Mouse (Mus musculus) bone marrow macrophage, adult 2 months (primary cell): ENCODE data around the gene Ppp1r18. TPM values are rescaled to one million over a fixed set of nuclear protein-coding genes. Genes with fewer than 3 reads are reported as not detected.

ENCODE experiments used
- H3K27ac ChIP-seq: 2 replicates; pipeline ENCODE4 v1.5.1; 2012; ENCODE audit warnings: low read depth, low read length; ENCODE audit not compliant: insufficient read depth
- H3K4me1 ChIP-seq: 2 replicates; pipeline ENCODE4 v1.6.1; 2012; ENCODE audit warnings: low read length; ENCODE audit not compliant: control insufficient read depth, insufficient read depth
- H3K4me3 ChIP-seq: 2 replicates; pipeline ENCODE4 v1.5.1; 2012; ENCODE audit warnings: mild to moderate bottlenecking, low read length, moderate library complexity; ENCODE audit not compliant: insufficient read depth
- CTCF ChIP-seq: IDR thresholded peaks from 2 replicates; pipeline ENCODE4 v1.5.1; 2012; ENCODE audit warnings: low read depth, mild to moderate bottlenecking, low read length, moderate library complexity
- POLR2A ChIP-seq: IDR thresholded peaks from 2 replicates; pipeline ENCODE4 v1.6.1; 2012; ENCODE audit warnings: mild to moderate bottlenecking, low read depth, low read length, borderline replicate concordance
- polyA plus RNA-seq: library from polyadenylated mRNA; stranded (reverse); fragments of >200 nt; gene quantifications from 2 replicates; pipeline ENCODE4 v1.2.4, GENCODE M21; 2012; ENCODE audit not compliant: missing spikeins, insufficient read depth, insufficient read length

The Ppp1r18 gene
- polyA plus RNA-seq, 1 experiment = 202 TPM

DNA sequence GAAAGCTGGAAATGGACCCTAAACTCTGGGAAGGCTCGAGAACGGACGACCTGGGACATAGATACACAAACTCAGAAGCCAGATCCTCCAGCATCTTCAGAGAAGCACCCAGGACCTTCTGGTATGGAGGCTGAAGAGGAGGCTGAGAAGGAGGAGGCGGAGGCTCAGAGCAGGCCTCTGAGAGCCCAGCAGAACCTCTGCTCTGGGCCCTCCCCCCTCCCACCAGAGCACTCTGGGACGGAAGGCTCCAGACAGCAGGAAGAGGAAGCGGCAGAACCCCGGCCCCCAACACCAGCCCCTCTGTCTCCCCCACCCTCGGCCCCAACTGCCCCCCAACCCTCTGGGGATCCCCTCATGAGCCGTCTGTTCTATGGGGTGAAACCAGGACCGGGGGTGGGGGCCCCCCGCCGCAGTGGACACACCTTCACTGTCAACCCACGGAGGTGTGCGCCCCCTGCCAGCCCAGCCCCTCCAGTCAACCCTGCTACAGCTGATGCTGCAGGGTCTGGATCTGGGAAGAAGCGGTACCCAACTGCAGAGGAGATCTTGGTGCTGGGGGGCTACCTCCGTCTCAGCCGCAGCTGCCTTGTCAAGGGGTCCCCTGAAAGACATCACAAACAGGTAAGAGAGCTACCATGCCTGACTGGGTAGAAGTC lies 2.9 kb downstream of the Ppp1r18 start:
- Histone ChIP-seq H3K27ac (peak overlapping the region; percentile 99), H3K4me3 (peak overlapping the region; percentile 98), H3K4me1 (peaks cover 21% of the 10 kb centered on the region)
- TF ChIP-seq CTCF (no peak), POLR2A (no peak)

DNA sequence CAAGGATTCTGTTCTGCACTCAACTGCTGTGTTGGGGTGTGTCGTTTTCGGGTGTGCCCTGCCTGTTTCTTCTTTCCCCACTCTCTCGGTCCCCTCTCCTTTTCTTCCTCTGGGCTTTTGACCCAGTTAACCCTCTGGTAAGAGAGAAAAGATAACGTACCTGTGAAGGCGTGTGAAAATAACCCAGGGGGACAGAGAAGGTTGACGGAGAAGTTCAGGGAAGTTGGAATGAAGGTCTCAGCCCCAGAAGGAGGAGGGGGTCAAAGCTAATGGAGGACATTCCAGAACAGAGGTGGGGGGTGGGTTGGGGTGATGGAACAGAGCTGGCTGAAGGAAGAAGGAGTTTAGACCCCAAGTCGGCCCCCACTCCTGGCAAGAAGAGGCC lies 3.6 kb downstream of the Ppp1r18 start:
- H3K27ac ChIP-seq = peak overlapping the region; percentile 99
- peak overlapping the region; percentile 98 for H3K4me3 ChIP-seq
- peaks cover 23% of the 10 kb centered on the region for H3K4me1 ChIP-seq
- no peak for TF ChIP-seq CTCF
- no peak for TF ChIP-seq POLR2A

DNA sequence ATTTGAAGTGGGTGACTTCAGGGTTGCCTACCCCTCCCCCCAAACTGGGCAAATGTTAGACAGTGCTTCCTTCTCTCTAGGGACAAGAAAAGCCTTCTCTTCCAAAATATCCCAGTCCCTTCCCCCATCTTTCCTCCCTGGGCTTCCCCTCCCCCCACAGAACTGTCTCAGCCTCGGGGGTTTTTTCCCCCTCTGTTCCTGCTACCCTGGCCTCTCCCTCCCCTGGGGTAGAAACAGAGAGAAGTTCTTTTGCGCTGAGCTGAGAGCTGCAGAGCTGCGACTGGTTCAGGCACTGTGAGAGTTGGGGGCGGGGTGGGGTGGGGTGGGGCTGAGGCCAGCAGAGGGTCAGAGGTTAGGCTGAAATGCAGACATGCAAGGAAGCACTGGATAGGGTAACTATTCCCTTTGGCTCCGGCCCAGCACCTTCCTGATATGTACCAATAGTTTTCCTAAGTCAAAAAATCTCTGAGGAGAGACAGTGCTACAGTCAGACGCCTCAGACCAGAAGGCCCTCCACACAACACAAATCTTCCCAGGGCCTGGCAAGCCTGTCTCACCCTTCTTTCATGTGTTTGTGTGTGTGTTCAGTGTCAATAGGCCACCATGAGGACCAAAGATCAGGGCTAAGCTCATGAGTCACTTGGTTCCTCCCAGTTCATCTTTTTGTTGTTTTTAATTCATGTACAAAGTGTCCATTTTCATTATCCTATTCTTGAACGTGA lies 4.1 kb downstream of the Ppp1r18 start:
- Histone ChIP-seq H3K27ac (peak overlapping the region; percentile 99), H3K4me3 (peak overlapping the region; percentile 98), H3K4me1 (peaks cover 21% of the 10 kb centered on the region)
- TF ChIP-seq POLR2A (no peak), CTCF (no peak)

DNA sequence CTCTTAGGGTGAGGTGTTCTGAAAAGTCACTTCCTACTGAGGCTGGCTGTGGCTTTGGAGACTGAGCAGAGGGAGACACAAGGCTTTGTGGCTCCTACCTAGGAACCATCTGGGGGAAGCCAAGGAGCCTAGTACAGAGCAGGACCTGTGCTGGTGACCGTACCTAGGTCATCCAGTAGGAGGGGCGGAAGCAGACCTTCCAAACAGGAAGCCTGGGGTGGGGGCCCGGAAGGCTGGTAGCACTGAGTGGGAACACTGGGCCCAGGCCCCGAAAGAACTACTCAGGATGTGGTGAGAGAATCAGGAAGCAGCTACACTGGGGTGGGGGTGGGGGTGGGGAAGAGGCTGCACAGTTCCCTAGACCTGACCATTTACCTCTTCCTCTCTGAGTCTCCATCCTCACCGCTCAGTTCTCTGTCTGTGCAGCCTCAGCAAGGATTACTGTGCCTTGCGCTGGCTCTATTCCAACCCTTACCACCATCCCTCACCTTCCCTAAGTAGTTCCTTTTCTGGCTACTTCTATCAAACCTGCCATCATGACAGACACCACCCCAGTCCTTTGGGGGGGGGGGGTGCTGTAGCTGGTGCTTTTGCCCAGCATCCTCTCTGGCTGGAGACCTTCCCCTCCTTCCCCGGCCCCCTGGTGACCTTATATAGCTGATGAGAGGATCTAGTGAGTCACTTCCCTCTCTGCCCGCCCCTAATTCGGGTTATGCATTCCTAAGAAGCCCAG lies 4.9 kb downstream of the Ppp1r18 start:
- TF ChIP-seq CTCF = 0 out of 2 replicates have a peak, but pooled peaks have one; percentile 7
- no peak for TF ChIP-seq POLR2A
- Histone ChIP-seq H3K27ac (peak overlapping the region; percentile 99), H3K4me1 (peaks cover 14% of the 10 kb centered on the region), H3K4me3 (peak overlapping the region; percentile 98)

DNA sequence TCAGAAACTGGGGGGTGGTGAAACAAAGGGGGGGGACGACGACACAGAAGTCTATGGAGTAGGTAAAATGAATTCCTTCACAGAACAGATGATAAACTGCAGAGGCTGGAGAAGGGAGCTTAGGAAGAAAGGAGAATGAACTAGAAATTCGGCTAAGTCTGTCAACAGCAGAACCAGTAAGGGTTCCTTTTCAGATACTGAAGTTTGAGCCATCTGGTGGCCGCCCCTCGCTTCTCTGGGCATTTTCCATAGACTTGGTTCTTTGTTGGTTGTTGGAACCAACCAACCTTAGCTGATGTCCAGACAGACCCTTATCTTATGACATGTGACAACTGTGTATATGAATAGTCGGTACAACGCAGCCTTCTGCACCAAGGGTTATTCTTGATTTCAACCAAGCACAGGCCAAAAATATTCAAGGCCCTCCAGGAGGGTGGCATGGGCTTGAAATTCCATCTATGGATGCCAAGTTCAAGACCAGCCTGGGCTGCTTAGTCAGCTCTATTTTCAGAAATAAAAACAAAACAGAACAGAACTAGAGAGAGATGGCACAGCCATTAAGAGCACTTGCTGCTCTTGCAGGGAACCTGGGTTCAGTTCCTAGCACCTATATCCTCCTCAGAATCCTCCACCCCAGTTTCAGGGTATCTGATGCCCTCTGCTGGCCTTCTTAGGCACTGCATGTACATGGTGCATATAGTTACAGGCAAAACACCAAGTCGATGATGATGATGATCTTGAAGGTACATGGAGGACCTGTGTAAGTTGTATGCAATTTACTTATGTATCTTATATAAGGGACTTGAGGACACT lies 5.7 kb downstream of the Ppp1r18 start:
- Histone ChIP-seq H3K4me3 (peak overlapping the region; percentile 98), H3K27ac (peak overlapping the region; percentile 99), H3K4me1 (peaks cover 14% of the 10 kb centered on the region)
- no peak for TF ChIP-seq POLR2A
- 0 out of 2 replicates have a peak, but pooled peaks have one; percentile 30 for TF ChIP-seq CTCF

DNA sequence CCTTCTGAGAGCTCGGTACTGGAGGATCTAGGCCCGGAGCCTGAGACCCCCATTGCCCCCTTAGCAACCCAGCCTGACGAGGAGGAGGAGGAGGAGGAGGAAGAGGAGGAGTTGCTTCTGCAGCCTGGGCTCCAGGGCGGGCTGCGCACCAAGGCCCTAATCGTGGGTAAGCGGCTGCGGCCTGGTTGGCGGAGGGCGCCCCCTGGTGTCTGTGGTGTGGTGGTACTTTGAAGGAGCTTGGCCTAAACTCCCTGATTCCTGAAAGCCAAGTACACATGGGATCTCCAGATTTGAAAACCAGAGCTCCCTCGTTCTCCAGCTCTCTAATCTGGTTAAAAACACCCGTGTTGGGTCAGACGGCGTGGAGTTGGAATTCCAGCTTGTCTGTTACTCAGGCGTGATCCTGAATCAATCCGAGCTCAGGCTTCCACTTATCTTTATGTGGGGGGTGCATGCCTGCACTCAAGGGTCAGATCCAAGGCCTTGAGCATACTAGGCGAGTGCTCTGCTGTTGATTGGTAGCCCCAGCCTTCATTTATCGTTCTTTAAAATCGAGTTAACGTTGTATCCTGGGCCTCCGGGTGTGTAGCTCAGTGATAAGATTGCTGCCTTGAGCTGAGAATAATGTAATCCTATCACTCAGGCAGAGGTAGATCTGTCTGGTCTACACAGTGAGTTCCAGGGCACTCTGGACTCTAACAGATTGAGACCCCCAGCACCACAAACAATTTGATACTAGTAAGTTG lies 8.6 kb downstream of the Ppp1r18 start:
- TF ChIP-seq CTCF (peak; percentile 77; the same call in 1 of the 2 replicates), POLR2A (no peak)
- peak overlapping the region; percentile 2; the same call in 1 of the 2 replicates for H3K27ac ChIP-seq
- peak overlapping the region; percentile 21 for H3K4me3 ChIP-seq
- peaks cover 14% of the 10 kb centered on the region for H3K4me1 ChIP-seq

DNA sequence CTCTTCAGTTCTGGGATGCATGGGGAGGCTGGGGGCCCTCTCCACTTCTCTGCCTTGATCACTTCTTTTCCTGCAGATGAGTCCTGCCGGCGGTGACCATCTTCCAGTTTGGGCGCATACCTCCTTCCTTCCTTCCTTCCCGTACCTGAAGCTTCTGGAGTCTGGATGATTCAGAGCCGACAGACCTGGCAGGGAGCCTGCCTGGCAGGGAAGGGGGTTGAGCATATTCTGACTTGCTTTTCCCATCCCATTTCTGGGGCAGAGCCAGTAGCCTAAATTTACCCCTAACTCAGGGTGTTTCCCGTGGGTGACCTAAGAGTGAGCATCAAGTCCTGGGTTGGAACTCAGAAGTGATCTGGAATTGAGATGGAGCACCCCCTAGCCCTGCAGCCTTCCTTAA lies 9.3 kb downstream of the Ppp1r18 start:
- H3K4me1 ChIP-seq = peaks cover 14% of the 10 kb centered on the region
- TF ChIP-seq POLR2A = no peak
- no peak for TF ChIP-seq CTCF
- no peak overlapping the region for H3K4me3 ChIP-seq
- H3K27ac ChIP-seq = no peak overlapping the region

DNA sequence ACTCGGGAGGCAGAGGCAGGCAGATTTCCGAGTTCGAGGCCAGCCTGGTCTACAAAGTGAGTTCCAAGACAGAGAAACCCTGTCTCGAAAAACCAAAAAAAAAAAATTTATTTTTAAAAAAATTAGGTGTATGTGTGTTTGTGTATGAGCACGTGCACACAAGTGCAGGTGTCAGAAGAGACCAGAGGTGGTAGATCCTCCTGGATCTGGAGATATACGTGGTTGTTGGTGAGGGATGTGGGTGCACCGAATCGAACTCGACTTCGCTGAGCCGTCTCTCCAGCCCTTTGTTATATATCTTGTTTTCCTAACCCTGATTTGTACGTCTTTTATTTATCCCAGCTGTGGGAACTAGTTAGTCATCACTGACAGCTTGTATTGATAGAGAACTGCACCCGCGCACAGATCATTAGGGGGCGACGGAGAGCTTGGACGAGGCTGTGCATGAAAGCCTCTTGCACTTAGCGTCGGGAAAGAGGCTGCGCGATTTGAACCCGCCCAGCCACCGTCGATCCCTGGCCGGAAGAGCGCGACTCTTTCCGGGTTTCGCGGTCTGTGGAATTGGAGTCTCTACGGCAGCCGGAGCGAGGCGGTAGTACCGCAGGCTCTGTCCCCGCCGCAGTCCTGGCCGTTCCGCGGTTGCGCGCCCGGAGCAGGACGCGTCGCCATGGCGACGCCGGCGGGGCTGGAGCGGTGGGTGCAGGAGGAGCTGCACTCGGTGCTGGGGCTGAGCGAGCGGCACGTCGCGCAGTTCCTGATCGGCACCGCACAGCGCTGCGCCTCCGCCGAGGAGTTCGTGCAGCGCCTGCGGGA lies 14.1 kb downstream of the Ppp1r18 start, which contains the start of gene Dhx16:
TSS of gene Dhx16 (plus strand) at position 575 of the 813 bp plus-strand sequence.
- H3K4me3 ChIP-seq = peak within 1 kb of the TSS; percentile 90
- peaks cover 6% of the 10 kb centered on the region for H3K4me1 ChIP-seq
- H3K27ac ChIP-seq = peak within 1 kb of the TSS; percentile 62
- TF ChIP-seq CTCF (0 out of 2 replicates have a peak, but pooled peaks have one; percentile 24), POLR2A (no peak)
